ENCODE assay signal across 8 mouse cellular contexts in the genomic region with DNA sequence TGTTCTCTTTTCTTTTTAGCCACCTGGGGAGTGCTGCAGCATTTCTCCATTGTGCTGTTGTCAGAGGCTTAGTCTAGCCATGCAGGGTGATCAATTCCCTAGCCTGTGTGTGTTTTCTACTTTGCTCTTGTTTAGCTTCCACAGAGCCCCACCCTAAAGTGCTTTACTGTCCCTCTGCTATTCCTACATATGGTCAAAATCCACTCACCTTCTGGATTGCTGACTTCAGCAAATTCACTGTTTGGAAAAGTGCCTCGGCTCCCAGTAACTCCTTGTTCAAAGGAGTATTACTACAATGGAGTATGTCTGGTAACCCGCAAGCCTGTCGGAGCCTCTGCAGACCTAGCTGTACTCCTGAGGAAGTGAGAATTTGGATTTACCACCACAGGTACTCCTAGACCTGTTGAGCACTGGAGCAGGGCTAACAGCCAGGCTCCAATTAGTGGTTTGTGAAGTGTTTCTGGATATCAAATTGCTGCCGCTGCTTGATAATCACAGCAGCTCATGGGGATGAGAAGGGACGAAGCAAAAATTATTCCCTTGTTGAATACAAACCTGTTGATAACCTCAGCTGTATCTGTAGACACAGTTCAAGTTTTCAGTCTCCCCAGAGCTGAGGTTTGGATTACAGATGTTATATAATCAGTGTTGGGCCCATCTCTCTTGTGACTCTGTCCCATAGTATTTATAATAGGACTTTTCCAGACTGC. TPM values are rescaled to one million over a fixed set of nuclear protein-coding genes. Genes with fewer than 3 reads are reported as not detected.
DNase-seq lines count a peak whose midpoint lies in the region; ATAC-seq and TF ChIP-seq lines count a peak whose summit lies in the region.

No protein-coding gene starts in this region.

- H3K4me3 ChIP-seq in heart, embryonic 16.5 days (ENCODE audit: low read length): peak overlapping the region; percentile 21; the same call in 1 of the 2 replicates
- 0 out of 2 replicates have a peak overlapping the region, but pooled peaks have one; percentile 7 for H3K4me3 ChIP-seq in brown adipose tissue, adult 24 weeks (ENCODE audit: insufficient read depth, low read depth, low read length)
- peak overlapping the region; percentile 84 for H3K4me3 ChIP-seq in hindbrain, postnatal 0 days (ENCODE audit: low read length)
- peak overlapping the region; percentile 100 for H3K4me3 ChIP-seq in myocyte

- peaks cover 12% of the 10 kb centered on the region for H3K4me1 ChIP-seq in heart, embryonic 16.5 days (ENCODE audit: control insufficient read depth, insufficient read depth, low read length)
- H3K4me1 ChIP-seq in brown adipose tissue, adult 24 weeks (ENCODE audit: control insufficient read depth, insufficient read depth, insufficient read length, low read length): no peaks in the 10 kb centered on the region
- peaks cover 7% of the 10 kb centered on the region for H3K4me1 ChIP-seq in hindbrain, postnatal 0 days (ENCODE audit: insufficient read depth, low read length)

- peaks cover 30% of the 10 kb centered on the region for H3K79me2 ChIP-seq in myocyte (ENCODE audit: control insufficient read depth, insufficient read depth)

- no peak for ATAC-seq in heart, embryonic 16.5 days (replicated peaks; ENCODE audit: extremely low read depth, insufficient read depth, low FRiP score)
- no peak for ATAC-seq in hindbrain, postnatal 0 days

- no peaks in the 10 kb centered on the region for H3K27me3 ChIP-seq in heart, embryonic 16.5 days (ENCODE audit: control insufficient read depth, insufficient read depth, low read length)
- H3K27me3 ChIP-seq in hindbrain, postnatal 0 days (ENCODE audit: insufficient read depth, low read length): no peaks in the 10 kb centered on the region
- H3K27me3 ChIP-seq in myocyte (ENCODE audit: control insufficient read depth, insufficient read depth, insufficient read length): no peaks in the 10 kb centered on the region

- H3K4me2 ChIP-seq in heart, embryonic 16.5 days (ENCODE audit: low read depth, low read length): peak overlapping the region; percentile 88
- H3K4me2 ChIP-seq in hindbrain, postnatal 0 days (ENCODE audit: low read depth, low read length): peak overlapping the region; percentile 79
- peak overlapping the region; percentile 87 for H3K4me2 ChIP-seq in myocyte (ENCODE audit: low read depth)

- WGBS in heart, embryonic 16.5 days: 41% methylated on average over 5 of the region's 5 CpGs
- 40% methylated on average over 5 of the region's 5 CpGs for WGBS in hindbrain, postnatal 0 days

- H3K9me3 ChIP-seq in heart, embryonic 16.5 days (replicated peaks; ENCODE audit: control insufficient read depth, low read length): no peaks in the 10 kb centered on the region
- H3K9me3 ChIP-seq in hindbrain, postnatal 0 days (ENCODE audit: low read length): no peaks in the 10 kb centered on the region

- H3K9ac ChIP-seq in heart, embryonic 16.5 days (ENCODE audit: low read length): peak overlapping the region; percentile 48
- no peak overlapping the region for H3K9ac ChIP-seq in hindbrain, postnatal 0 days (replicated peaks; ENCODE audit: low read length)

- no peak overlapping the region for H3ac ChIP-seq in myocyte (ENCODE audit: control insufficient read depth, insufficient read length)

- DNase-seq in heart, adult 11 months: no peak
- peak; percentile 10 for DNase-seq in hindbrain, postnatal 0 days (ENCODE audit: low spot score)
- DNase-seq in thymus, postnatal 25 days: no peak
- no peak for DNase-seq in urinary bladder, postnatal 14 days (ENCODE audit: low spot score)
- no peak for DNase-seq in kidney, postnatal 14 days

- no peaks in the 10 kb centered on the region for H3K36me3 ChIP-seq in heart, embryonic 16.5 days (ENCODE audit: control insufficient read depth, insufficient read depth)
- H3K36me3 ChIP-seq in hindbrain, postnatal 0 days (ENCODE audit: insufficient read depth, low read length): no peaks in the 10 kb centered on the region
- no peaks in the 10 kb centered on the region for H3K36me3 ChIP-seq in myocyte (ENCODE audit: control insufficient read depth, insufficient read depth)

- no peak overlapping the region for H3K27ac ChIP-seq in heart, embryonic 16.5 days (ENCODE audit: low read length)
- H3K27ac ChIP-seq in brown adipose tissue, adult 24 weeks (replicated peaks; ENCODE audit: low read depth, low read length): no peak overlapping the region
- no peak overlapping the region for H3K27ac ChIP-seq in hindbrain, postnatal 0 days

- TF ChIP-seq CTCF in hindbrain, postnatal 0 days (IDR thresholded peaks at IDR 0.05; ENCODE audit: low read depth): no peak

- no peak for TF ChIP-seq POLR2A in myocyte (IDR thresholded peaks at IDR 0.05; ENCODE audit: insufficient read length, low read depth)

TF ChIP-seq in myocyte, 11 proteins besides CTCF, POLR2A, EP300 and RAD21:
- TF ChIP-seq POLR2AphosphoS2 (IDR thresholded peaks at IDR 0.05; ENCODE audit: insufficient read length, low read depth): peak; percentile 4
- TF ChIP-seq E2F4 (IDR thresholded peaks at IDR 0.05; ENCODE audit: insufficient read depth): no peak

RNA-seq across cellular contexts. Expression of a gene that starts 3.8 kb away (rescaled TPM):
- 72.0 and 81.5 TPM in 2 replicates for polyA plus RNA-seq in heart, embryonic 16.5 days (2015; fragmentation: Nextera tagmentation; extraction: Ambion mirVana)
- 66.9 and 91.2 TPM in 2 replicates for polyA plus RNA-seq in brown adipose tissue, adult 24 weeks (2012; ENCODE audit: insufficient read depth, insufficient read length, missing spikeins)
- 74.4 and 86.4 TPM in 2 replicates for total RNA-seq in hindbrain, postnatal 0 days (2014; rRNA removed)
- 57.5 and 59.9 TPM in 2 replicates for polyA plus RNA-seq in hindbrain, postnatal 0 days (2015; fragmentation: Nextera tagmentation; extraction: Ambion mirVana)
- polyA plus RNA-seq in myocyte (2012; fragmentation: generic; extraction: Trizol): 51.3 TPM

Comparison
In these comparisons a context has a peak if more than half of its experiments do, and no peak if none do; other contexts are left out.
1. H3K4me3 ChIP-seq: peak in every context shown above with its lines; median percentile 100 in myocyte; 84 in hindbrain, postnatal 0 days; 21 in heart, embryonic 16.5 days; 7 in brown adipose tissue, adult 24 weeks.